ENCODE assay signal across 21 mouse cellular contexts in genomic region chr2:154972981-154973380, GRCm38 (mm10). TPM values are rescaled to one million over a fixed set of nuclear protein-coding genes. Genes with fewer than 3 reads are reported as not detected.
DNase-seq lines count a peak whose midpoint lies in the region; ATAC-seq and TF ChIP-seq lines count a peak whose summit lies in the region.
"Had no signal": no experiment of that assay in that cellular context is flagged by ENCODE, and none has a peak within 500 bp of the region (broad histone marks: within the 10 kb centered on the region; RNA-seq: fewer than 3 reads in every experiment).

No protein-coding gene starts in this region.

- WGBS in lung, embryonic 14.5 days: 34% methylated on average over 5 of the region's 5 CpGs
- WGBS in lung, adult 2 months: 66% methylated on average over 5 of the region's 5 CpGs
- 28% methylated on average over 5 of the region's 5 CpGs for WGBS in embryonic facial prominence, embryonic 15.5 days
- WGBS in limb, embryonic 14.5 days: 26% methylated on average over 5 of the region's 5 CpGs

- peak overlapping the region; percentile 73; the same call in 1 of the 2 replicates for H3K27ac ChIP-seq in lung, embryonic 14.5 days (ENCODE audit: low read depth)
- 0 out of 2 replicates have a peak overlapping the region, but pooled peaks have one; percentile 67 for H3K27ac ChIP-seq in embryonic facial prominence, embryonic 15.5 days (replicated peaks)
- H3K27ac ChIP-seq in limb, embryonic 14.5 days (replicated peaks; ENCODE audit: low read depth, low read length): no peak overlapping the region
- H3K27ac ChIP-seq: heart, adult 2 months; heart, embryonic 15.5 days; hindbrain, embryonic 13.5 days; hindbrain, postnatal 0 days; intestine, embryonic 15.5 days had no signal

- no peak for TF ChIP-seq POLR2A in lung, adult 2 months (IDR thresholded peaks at IDR 0.05; ENCODE audit: borderline replicate concordance, extremely low read depth, low read depth, low read length)
- no peak for TF ChIP-seq POLR2A in limb, embryonic 14.5 days (IDR thresholded peaks at IDR 0.05; ENCODE audit: borderline replicate concordance, extremely low read depth, insufficient read depth, insufficient read length)

- H3K9me3 ChIP-seq in lung, embryonic 14.5 days (ENCODE audit: low read depth, low read length): no peaks in the 10 kb centered on the region
- no peaks in the 10 kb centered on the region for H3K9me3 ChIP-seq in embryonic facial prominence, embryonic 15.5 days (replicated peaks)
- no peaks in the 10 kb centered on the region for H3K9me3 ChIP-seq in limb, embryonic 14.5 days (ENCODE audit: control insufficient read depth, low read length)
- H3K9me3 ChIP-seq: embryonic facial prominence, embryonic 12.5 days; heart, embryonic 15.5 days; hindbrain, embryonic 13.5 days; intestine, embryonic 15.5 days had no signal

- H3K4me3 ChIP-seq in lung, embryonic 14.5 days (ENCODE audit: low read depth, low read length): no peak overlapping the region
- H3K4me3 ChIP-seq in lung, adult 2 months (replicated peaks; ENCODE audit: extremely low read depth, low read depth, low read length): no peak overlapping the region
- H3K4me3 ChIP-seq in embryonic facial prominence, embryonic 15.5 days (replicated peaks): no peak overlapping the region
- no peak overlapping the region for H3K4me3 ChIP-seq in limb, embryonic 14.5 days (replicated peaks; ENCODE audit: low read length)
- H3K4me3 ChIP-seq: embryonic facial prominence, embryonic 12.5 days; heart, adult 2 months; heart, embryonic 15.5 days; hindbrain, embryonic 13.5 days; intestine, embryonic 15.5 days had no signal

- no peak for TF ChIP-seq CTCF in lung, embryonic 14.5 days (IDR thresholded peaks at IDR 0.05; ENCODE audit: low read depth)
- no peak for TF ChIP-seq CTCF in lung, adult 2 months (IDR thresholded peaks at IDR 0.05; ENCODE audit: insufficient read depth, low read length)

- peak; percentile 59 for DNase-seq in lung, embryonic 14.5 days
- DNase-seq in lung, adult 2 months: no peak
- DNase-seq in embryo, embryonic 11 days: peak; percentile 47
- peak; percentile 22 for DNase-seq in limb, embryonic 14.5 days (ENCODE audit: low spot score)
- no peak for DNase-seq in kidney, adult 8-10 months
- DNase-seq in MN1 (ENCODE audit: low spot score): no peak
- DNase-seq: adrenal gland, adult 8-10 months; adrenal gland, postnatal 36 days; cerebellum, adult 2 months; cerebellum, postnatal 10 days; gastrocnemius, postnatal 36 days; heart, adult 2 months; heart, postnatal 14 days had no signal

- H3K4me1 ChIP-seq in lung, embryonic 14.5 days (ENCODE audit: insufficient read depth): peaks cover 6% of the 10 kb centered on the region
- H3K4me1 ChIP-seq in lung, adult 2 months (ENCODE audit: control insufficient read depth, insufficient read depth, low read length): no peaks in the 10 kb centered on the region
- peaks cover 19% of the 10 kb centered on the region for H3K4me1 ChIP-seq in embryonic facial prominence, embryonic 15.5 days
- peaks cover 10% of the 10 kb centered on the region for H3K4me1 ChIP-seq in limb, embryonic 14.5 days (ENCODE audit: control insufficient read depth, insufficient read depth, low read length)

- no peaks in the 10 kb centered on the region for H3K36me3 ChIP-seq in lung, embryonic 14.5 days (ENCODE audit: insufficient read depth)
- H3K36me3 ChIP-seq in embryonic facial prominence, embryonic 15.5 days: no peaks in the 10 kb centered on the region
- H3K36me3 ChIP-seq in limb, embryonic 14.5 days (ENCODE audit: control insufficient read depth, insufficient read depth, low read length): no peaks in the 10 kb centered on the region
- H3K36me3 ChIP-seq: embryonic facial prominence, embryonic 12.5 days; heart, embryonic 15.5 days; hindbrain, embryonic 13.5 days; intestine, embryonic 15.5 days had no signal

- H3K9ac ChIP-seq in lung, embryonic 14.5 days: no peak overlapping the region
- no peak overlapping the region for H3K9ac ChIP-seq in embryonic facial prominence, embryonic 15.5 days
- no peak overlapping the region for H3K9ac ChIP-seq in limb, embryonic 14.5 days (ENCODE audit: low read depth, low read length, severe bottlenecking)
- H3K9ac ChIP-seq: embryonic facial prominence, embryonic 12.5 days; heart, embryonic 15.5 days; hindbrain, embryonic 13.5 days; intestine, embryonic 15.5 days had no signal

- no peak overlapping the region for H3K4me2 ChIP-seq in lung, embryonic 14.5 days
- H3K4me2 ChIP-seq in embryonic facial prominence, embryonic 15.5 days (replicated peaks): no peak overlapping the region
- H3K4me2 ChIP-seq in limb, embryonic 14.5 days (replicated peaks; ENCODE audit: low read depth, low read length, severe bottlenecking): no peak overlapping the region
- H3K4me2 ChIP-seq: embryonic facial prominence, embryonic 12.5 days; heart, embryonic 11.5 days; hindbrain, embryonic 13.5 days; intestine, embryonic 15.5 days had no signal

- H3K27me3 ChIP-seq in lung, embryonic 14.5 days (ENCODE audit: insufficient read depth, low read length): no peaks in the 10 kb centered on the region
- no peaks in the 10 kb centered on the region for H3K27me3 ChIP-seq in embryonic facial prominence, embryonic 15.5 days
- H3K27me3 ChIP-seq in limb, embryonic 14.5 days (ENCODE audit: control insufficient read depth, insufficient read depth, low read length): no peaks in the 10 kb centered on the region
- H3K27me3 ChIP-seq: embryonic facial prominence, embryonic 12.5 days; hindbrain, embryonic 13.5 days; intestine, embryonic 15.5 days had no signal

- no peak for ATAC-seq in lung, embryonic 14.5 days (ENCODE audit: insufficient read depth)
- ATAC-seq in embryonic facial prominence, embryonic 15.5 days (ENCODE audit: insufficient number of reproducible peaks, low FRiP score, low TSS enrichment, low read depth): no peak
- ATAC-seq in limb, embryonic 14.5 days (ENCODE audit: low FRiP score, low read depth): no peak
- ATAC-seq: forebrain, embryonic 14.5 days; hindbrain, postnatal 0 days had no signal

RNA-seq across cellular contexts. Expression of gene Gm14226, which starts 45.1 kb away (rescaled TPM):
- polyA plus RNA-seq in lung, embryonic 14.5 days (2014; fragmentation: Nextera tagmentation; extraction: Ambion mirVana): 0.26 and 0.38 TPM in 2 replicates
- polyA plus RNA-seq in lung, adult 2 months (2012; rRNA removed): 0.03 and 0.05 TPM in 2 replicates
- 5.9 and 8.3 TPM in 2 replicates for polyA plus RNA-seq in embryonic facial prominence, embryonic 15.5 days (2015; fragmentation: Nextera tagmentation; extraction: Ambion mirVana)
- polyA plus RNA-seq in limb, embryonic 14.5 days (2012; rRNA removed): 17.4 and 17.7 TPM in 2 replicates
- 5.7 and 6.3 TPM in 2 replicates for polyA plus RNA-seq in limb, embryonic 14.5 days (2014; fragmentation: Nextera tagmentation; extraction: Ambion mirVana)
- polyA plus RNA-seq: cerebellum, adult 2 months; forebrain, embryonic 14.5 days had no signal

Comparison
In these comparisons a context has a peak if more than half of its experiments do, and no peak if none do; other contexts are left out.
1. DNase-seq: peak in lung, embryonic 14.5 days (single experiment), embryo, embryonic 11 days (single experiment) and limb, embryonic 14.5 days (single experiment); none in lung, adult 2 months (single experiment), kidney, adult 8-10 months (0 of 2) and MN1 (single experiment).